Mouse (Mus musculus): ENCODE measurements around the gene Gdf3.

DNA sequence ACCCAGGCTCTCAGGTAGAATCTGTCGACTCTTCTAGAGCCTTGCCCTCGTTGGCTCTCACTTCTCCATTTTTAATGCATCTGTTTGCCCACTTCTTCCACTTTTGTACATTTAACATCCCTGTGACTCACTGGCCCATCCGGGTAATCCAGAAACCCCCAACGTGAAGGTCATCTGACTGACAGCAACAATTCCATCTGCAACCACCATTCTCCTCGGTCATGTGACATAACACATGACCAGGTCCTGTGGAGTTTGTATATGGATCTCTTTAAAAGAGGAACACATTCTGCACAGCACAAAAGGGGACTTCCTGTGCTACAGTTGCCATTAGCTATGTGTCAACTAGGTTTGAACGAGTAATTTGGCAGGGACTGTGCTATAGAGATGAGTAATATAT, 44.4 kb upstream of the Gdf3 start:
- no peak for TF ChIP-seq CTCF (IDR thresholded peaks at IDR 0.05; ENCODE audit: borderline replicate concordance, insufficient read depth, low read depth, low read length)
- TF ChIP-seq POLR2A (IDR thresholded peaks at IDR 0.05; ENCODE audit: borderline replicate concordance, insufficient read depth, low read length), result no peak
